Mouse (Mus musculus): ENCODE data around the gene Cpz.
A peak's percentile ranks its signal among the peaks of the same experiment; 100 is the strongest.

- TF ChIP-seq CTCF (IDR thresholded peaks at IDR 0.05; ENCODE audit: low read depth, low read length) (peak; percentile 31; the same call in 1 of the 2 replicates), GATA1 (IDR thresholded peaks at IDR 0.05; ENCODE audit: borderline replicate concordance, low read length) (no peak), TAL1 (conservative IDR thresholded peaks at IDR 0.05; ENCODE audit: low read depth, low read length) (no peak), POLR2AphosphoS5 (IDR thresholded peaks at IDR 0.05; ENCODE audit: insufficient replicate concordance, low read depth, low read length) (no peak)
These were observed 65.7 kb downstream of the Cpz start for GRCm38 (mm10) chr5:35459760-35460159.

Data from G1E (cell line).